Mouse (Mus musculus): ENCODE data around the gene Hspb2.

Gene Hspb2

GRCm38 (mm10) chr9:50711337-50711736 is 40.8 kb downstream of the Hspb2 start:
- no peak for DNase-seq (ENCODE audit: low spot score)

GRCm38 (mm10) chr9:50709108-50709507 is 43.0 kb downstream of the Hspb2 start:
- peak; percentile 62 for DNase-seq (ENCODE audit: low spot score)

GRCm38 (mm10) chr9:50704907-50705306 is 47.2 kb downstream of the Hspb2 start:
- DNase-seq (ENCODE audit: low spot score) = no peak

Data from testis, postnatal 10 days (tissue).